In genomic region chr14:87467586-87467985, GRCm38 (mm10) we compare ENCODE assay signal across 21 mouse cellular contexts. TPM values are rescaled to one million over a fixed set of nuclear protein-coding genes. Genes with fewer than 3 reads are reported as not detected.
DNase-seq lines count a peak whose midpoint lies in the region; ATAC-seq and TF ChIP-seq lines count a peak whose summit lies in the region.
"Had no signal": no experiment of that assay in that cellular context is flagged by ENCODE, and none has a peak within 500 bp of the region (broad histone marks: within the 10 kb centered on the region; RNA-seq: fewer than 3 reads in every experiment).

No protein-coding gene starts in this region.

- 52% methylated on average over 12 of the region's 12 CpGs for WGBS in kidney, postnatal 0 days
- WGBS in neural tube, embryonic 12.5 days: 85% methylated on average over 12 of the region's 12 CpGs
- 72% methylated on average over 12 of the region's 12 CpGs for WGBS in hindbrain, postnatal 0 days

- no peak overlapping the region for H3K4me2 ChIP-seq in kidney, postnatal 0 days (ENCODE audit: low read length)
- H3K4me2 ChIP-seq in neural tube, embryonic 12.5 days (replicated peaks): no peak overlapping the region
- H3K4me2 ChIP-seq in hindbrain, postnatal 0 days (ENCODE audit: low read depth, low read length): no peak overlapping the region
- H3K4me2 ChIP-seq: embryonic facial prominence, embryonic 15.5 days; heart, embryonic 13.5 days; stomach, embryonic 15.5 days had no signal

- no peak overlapping the region for H3K27ac ChIP-seq in gastrocnemius, adult 2 months
- no peak overlapping the region for H3K27ac ChIP-seq in kidney, postnatal 0 days
- no peak overlapping the region for H3K27ac ChIP-seq in neural tube, embryonic 12.5 days
- H3K27ac ChIP-seq in hindbrain, postnatal 0 days: no peak overlapping the region
- H3K27ac ChIP-seq: embryonic facial prominence, embryonic 15.5 days; heart, embryonic 13.5 days; stomach, embryonic 15.5 days had no signal

- no peak overlapping the region for H3K9ac ChIP-seq in kidney, postnatal 0 days (ENCODE audit: low read depth, low read length)
- H3K9ac ChIP-seq in neural tube, embryonic 12.5 days: no peak overlapping the region
- H3K9ac ChIP-seq in hindbrain, postnatal 0 days (replicated peaks; ENCODE audit: low read length): no peak overlapping the region
- H3K9ac ChIP-seq: embryonic facial prominence, embryonic 15.5 days; heart, embryonic 13.5 days; liver, postnatal 0 days; stomach, embryonic 15.5 days had no signal

- intact Hi-C loops in gastrocnemius, adult 2 months (cut with DNase I): no loop called here

- DNase-seq in gastrocnemius, adult 2 months: peak; percentile 24
- DNase-seq in gastrocnemius, postnatal 10 days: no peak
- DNase-seq in kidney, postnatal 0 days (ENCODE audit: low spot score): peak; percentile 40
- DNase-seq in kidney, adult 8-10 months: no peak
- no peak for DNase-seq in neural tube, embryonic 10.5 days (ENCODE audit: extremely low spot score, low spot score)
- DNase-seq in hindbrain, postnatal 0 days (ENCODE audit: low spot score): no peak
- no peak for DNase-seq in urinary bladder, postnatal 14 days (ENCODE audit: low spot score)
- DNase-seq: adrenal gland, postnatal 14 days; cerebellum, adult 11-12 months; cerebellum, postnatal 14 days; heart, adult 18-20 months; kidney, postnatal 10 days; liver, postnatal 0 days; lung, postnatal 10 days; thymus, adult 18-20 months had no signal

- peak; percentile 40; the same call in 1 of the 2 replicates for ATAC-seq in kidney, postnatal 0 days (replicated peaks; ENCODE audit: low FRiP score, low read depth)
- peak; percentile 67 for ATAC-seq in neural tube, embryonic 12.5 days (ENCODE audit: low FRiP score, low read depth)
- 0 out of 2 replicates have a peak, but pooled peaks have one; percentile 24 for ATAC-seq in hindbrain, postnatal 0 days
- ATAC-seq: inflammation-experienced regulatory T-cells, adult 6 months; liver, postnatal 0 days; Patski had no signal

- TF ChIP-seq CTCF in gastrocnemius, adult 2 months (IDR thresholded peaks at IDR 0.05): no peak
- TF ChIP-seq CTCF in kidney, postnatal 0 days (IDR thresholded peaks at IDR 0.05; ENCODE audit: low read depth): no peak
- TF ChIP-seq CTCF in hindbrain, postnatal 0 days (IDR thresholded peaks at IDR 0.05; ENCODE audit: low read depth): no peak

- H3K36me3 ChIP-seq in kidney, postnatal 0 days (ENCODE audit: insufficient read depth, low read length): no peaks in the 10 kb centered on the region
- H3K36me3 ChIP-seq in neural tube, embryonic 12.5 days: no peaks in the 10 kb centered on the region
- H3K36me3 ChIP-seq in hindbrain, postnatal 0 days (ENCODE audit: insufficient read depth, low read length): no peaks in the 10 kb centered on the region
- H3K36me3 ChIP-seq: embryonic facial prominence, embryonic 15.5 days; stomach, embryonic 15.5 days had no signal

- H3K9me3 ChIP-seq in kidney, postnatal 0 days (replicated peaks; ENCODE audit: low read length): no peaks in the 10 kb centered on the region
- no peaks in the 10 kb centered on the region for H3K9me3 ChIP-seq in neural tube, embryonic 12.5 days
- no peaks in the 10 kb centered on the region for H3K9me3 ChIP-seq in hindbrain, postnatal 0 days (ENCODE audit: low read length)
- H3K9me3 ChIP-seq: embryonic facial prominence, embryonic 15.5 days; heart, embryonic 13.5 days; stomach, embryonic 15.5 days had no signal

- H3K4me3 ChIP-seq in gastrocnemius, adult 2 months: no peak overlapping the region
- no peak overlapping the region for H3K4me3 ChIP-seq in kidney, postnatal 0 days (replicated peaks; ENCODE audit: low read depth, low read length)
- H3K4me3 ChIP-seq in neural tube, embryonic 12.5 days: no peak overlapping the region
- no peak overlapping the region for H3K4me3 ChIP-seq in hindbrain, postnatal 0 days (ENCODE audit: low read length)
- H3K4me3 ChIP-seq: embryonic facial prominence, embryonic 15.5 days; heart, embryonic 13.5 days; stomach, embryonic 15.5 days had no signal

- H3K4me1 ChIP-seq in kidney, postnatal 0 days (replicated peaks; ENCODE audit: insufficient read depth, low read length): no peaks in the 10 kb centered on the region
- no peaks in the 10 kb centered on the region for H3K4me1 ChIP-seq in neural tube, embryonic 12.5 days
- H3K4me1 ChIP-seq in hindbrain, postnatal 0 days (ENCODE audit: insufficient read depth, low read length): no peaks in the 10 kb centered on the region
- H3K4me1 ChIP-seq: embryonic facial prominence, embryonic 15.5 days; stomach, embryonic 15.5 days had no signal

- no peaks in the 10 kb centered on the region for H3K27me3 ChIP-seq in kidney, postnatal 0 days (ENCODE audit: insufficient read depth, low read length)
- no peaks in the 10 kb centered on the region for H3K27me3 ChIP-seq in neural tube, embryonic 12.5 days (replicated peaks)
- H3K27me3 ChIP-seq in hindbrain, postnatal 0 days (ENCODE audit: insufficient read depth, low read length): no peaks in the 10 kb centered on the region
- H3K27me3 ChIP-seq: embryonic facial prominence, embryonic 15.5 days; heart, embryonic 13.5 days; Patski; stomach, embryonic 15.5 days had no signal

RNA-seq across cellular contexts. Expression of gene Tdrd3, which starts 51.1 kb away (rescaled TPM):
- 10 to 100 TPM; 23.5 to 24.2 TPM for total RNA-seq in gastrocnemius, adult 2 months (2021)
- 10 to 100 TPM; 28.1 to 29.5 TPM for total RNA-seq in gastrocnemius, postnatal 10 days (2021)
- polyA plus RNA-seq in kidney, postnatal 0 days (2015; fragmentation: Nextera tagmentation; extraction: Ambion mirVana): 24.2 and 25.1 TPM in 2 replicates
- polyA plus RNA-seq in neural tube, embryonic 12.5 days (2016; fragmentation: Nextera tagmentation; extraction: Ambion mirVana): 38.7 and 40.6 TPM in 2 replicates
- total RNA-seq in hindbrain, postnatal 0 days (2014; rRNA removed): 11.6 and 30.6 TPM in 2 replicates
- polyA plus RNA-seq in hindbrain, postnatal 0 days (2015; fragmentation: Nextera tagmentation; extraction: Ambion mirVana): 26.4 and 28.5 TPM in 2 replicates

Comparison
In these comparisons a context has a peak if more than half of its experiments do, and no peak if none do; other contexts are left out.
1. DNase-seq: peak in gastrocnemius, adult 2 months (single experiment) and kidney, postnatal 0 days (single experiment); none in gastrocnemius, postnatal 10 days (single experiment), kidney, adult 8-10 months (0 of 2), neural tube, embryonic 10.5 days (single experiment), hindbrain, postnatal 0 days (single experiment) and urinary bladder, postnatal 14 days (single experiment).
2. Peak in every context shown above with its lines, with median percentiles within 50 percentile points of each other: ATAC-seq.